Mouse (Mus musculus) CH12.LX (cell line): ENCODE measurements at regions not wholly inside any gene's neighbourhood (a gene's known extent, or its start where the extent isn't known, plus 50 kb on each side); places are given as distances from the start of the nearest gene placed in this dataset.

Experiments
- CTCF ChIP-seq, 2 experiments: IDR thresholded peaks in 1 of 2; conservative IDR thresholded peaks in 1 of 2; 2 replicates each; pipeline ENCODE4 v1.5.1; 2011 to 2012; ENCODE audit warnings: low read depth in 2 of 2, low read length in 2 of 2, improper control_type of control experiment in 1 of 2, inconsistent platforms in 1 of 2, mild to moderate bottlenecking in 1 of 2, moderate library complexity in 1 of 2
- ELF1 ChIP-seq: IDR thresholded peaks from 2 replicates; pipeline ENCODE4 v1.6.1; 2014; ENCODE audit warnings: low read depth, mild to moderate bottlenecking, inconsistent platforms, low read length, improper control_type of control experiment
- EP300 ChIP-seq: IDR thresholded peaks from 2 replicates; pipeline ENCODE4 v1.6.1; 2011; ENCODE audit warnings: low read length, improper control_type of control experiment
- ETS1 ChIP-seq: conservative IDR thresholded peaks from 2 replicates; pipeline ENCODE4 v1.6.1; 2012; ENCODE audit warnings: low read depth, mild to moderate bottlenecking, inconsistent platforms, low read length, improper control_type of control experiment, moderate library complexity
- JUN ChIP-seq: IDR thresholded peaks from 2 replicates; pipeline ENCODE4 v1.6.1; 2011; ENCODE audit warnings: low read depth, mild to moderate bottlenecking, low read length, improper control_type of control experiment, moderate library complexity; ENCODE audit not compliant: insufficient read depth
- POLR2A ChIP-seq: IDR thresholded peaks from 2 replicates; pipeline ENCODE4 v1.6.1; 2011; ENCODE audit warnings: low read depth, mild to moderate bottlenecking, improper control_type of control experiment, low read length
- POLR2AphosphoS2 ChIP-seq: IDR thresholded peaks from 2 replicates; pipeline ENCODE4 v1.6.1; 2011; ENCODE audit warnings: low read depth, low read length, improper control_type of control experiment
- RCOR1 ChIP-seq: conservative IDR thresholded peaks from 2 replicates; pipeline ENCODE4 v1.6.1; 2012; ENCODE audit warnings: low read depth, mild to moderate bottlenecking, inconsistent platforms, low read length, improper control_type of control experiment
- SMC3 ChIP-seq: IDR thresholded peaks from 2 replicates; pipeline ENCODE4 v1.6.1; 2011; ENCODE audit warnings: low read depth, low read length, improper control_type of control experiment
- ZMIZ1 ChIP-seq: IDR thresholded peaks from 2 replicates; pipeline ENCODE4 v1.6.1; 2012; ENCODE audit warnings: low read depth, mild to moderate bottlenecking, inconsistent platforms, low read length, improper control_type of control experiment
- ZNF384 ChIP-seq: IDR thresholded peaks from 2 replicates; pipeline ENCODE4 v1.6.1; 2012; ENCODE audit warnings: low read depth, low read length, improper control_type of control experiment, inconsistent platforms

DNA sequence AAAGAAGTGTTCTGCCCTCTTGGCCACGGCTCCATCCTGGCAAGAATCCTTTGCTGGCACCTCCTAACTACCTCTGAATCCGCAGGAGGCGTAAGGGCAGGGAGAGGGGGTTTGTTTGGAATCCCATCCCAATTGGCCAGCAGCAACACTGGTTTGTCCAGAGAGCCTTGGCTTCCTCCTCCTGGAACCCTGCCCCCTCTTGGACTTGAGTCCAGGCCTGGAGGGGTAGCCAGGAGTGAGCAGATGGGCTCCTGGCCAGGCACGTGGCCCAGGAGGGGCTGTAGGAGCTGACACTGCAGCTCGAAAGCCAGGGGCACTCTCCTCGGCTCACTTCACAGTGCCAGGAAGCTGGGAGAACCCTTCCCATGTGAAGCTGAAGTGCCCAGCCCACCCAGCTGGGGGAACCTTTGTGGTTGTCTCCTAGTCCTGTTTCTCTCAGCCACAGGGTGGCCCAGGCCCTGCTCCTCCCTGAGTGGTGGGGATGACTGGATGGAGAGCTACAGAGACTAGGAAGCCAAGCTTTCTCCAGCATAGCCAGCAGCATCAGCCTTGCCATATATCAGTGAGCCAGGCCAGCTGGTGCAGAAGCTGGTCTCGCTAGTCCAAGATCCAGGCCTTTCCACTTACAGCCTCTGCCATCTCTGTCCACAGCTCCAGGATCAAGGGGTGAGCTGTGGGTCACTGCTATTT lies 76.9 kb downstream of the Pdgfa start:
- no peak for TF ChIP-seq POLR2A
- no peak for TF ChIP-seq CTCF (conservative IDR thresholded peaks at IDR 0.05 in 1 of 2, IDR thresholded peaks at IDR 0.05 in 1 of 2; ENCODE audit: low read depth in 2 of 2, low read length in 2 of 2)
- TF ChIP-seq ETS1: no peak
- TF ChIP-seq EP300: no peak
- TF ChIP-seq POLR2AphosphoS2: no peak
- no peak for TF ChIP-seq ZMIZ1
- TF ChIP-seq JUN: no peak
- no peak for TF ChIP-seq ZNF384
- TF ChIP-seq SMC3: no peak
- TF ChIP-seq ELF1: no peak
- TF ChIP-seq RCOR1: no peak
